Mouse (Mus musculus) brown adipose tissue, adult 24 weeks (tissue): Measurements from ENCODE around the gene Tbr1. TPM values are rescaled to one million over a fixed set of nuclear protein-coding genes. Genes with fewer than 3 reads are reported as not detected.

ENCODE experiments used
- H3K27ac ChIP-seq: fragments of 200-500 bp; replicated peaks from 2 replicates; pipeline ENCODE4 v1.5.1; 2012; ENCODE audit warnings: low read depth, mild to moderate bottlenecking, low read length
- H3K4me1 ChIP-seq: fragments of 200-500 bp; 2 replicates; pipeline ENCODE4 v1.6.1; 2012; ENCODE audit warnings: low read length, mixed read lengths; ENCODE audit not compliant: control insufficient read depth, insufficient read depth, insufficient read length
- H3K4me3 ChIP-seq: fragments of 200-500 bp; 2 replicates; pipeline ENCODE4 v1.5.1; 2012; ENCODE audit warnings: low read depth, mild to moderate bottlenecking, low read length, moderate library complexity; ENCODE audit not compliant: insufficient read depth
- polyA plus RNA-seq: library from polyadenylated mRNA; stranded (reverse); fragments of >200 nt; gene quantifications from 2 replicates; pipeline ENCODE4 v1.2.4, GENCODE M21; 2012; ENCODE audit not compliant: missing spikeins, insufficient read depth, insufficient read length

Gene Tbr1
- polyA plus RNA-seq, result not detected in 2 replicates

DNA sequence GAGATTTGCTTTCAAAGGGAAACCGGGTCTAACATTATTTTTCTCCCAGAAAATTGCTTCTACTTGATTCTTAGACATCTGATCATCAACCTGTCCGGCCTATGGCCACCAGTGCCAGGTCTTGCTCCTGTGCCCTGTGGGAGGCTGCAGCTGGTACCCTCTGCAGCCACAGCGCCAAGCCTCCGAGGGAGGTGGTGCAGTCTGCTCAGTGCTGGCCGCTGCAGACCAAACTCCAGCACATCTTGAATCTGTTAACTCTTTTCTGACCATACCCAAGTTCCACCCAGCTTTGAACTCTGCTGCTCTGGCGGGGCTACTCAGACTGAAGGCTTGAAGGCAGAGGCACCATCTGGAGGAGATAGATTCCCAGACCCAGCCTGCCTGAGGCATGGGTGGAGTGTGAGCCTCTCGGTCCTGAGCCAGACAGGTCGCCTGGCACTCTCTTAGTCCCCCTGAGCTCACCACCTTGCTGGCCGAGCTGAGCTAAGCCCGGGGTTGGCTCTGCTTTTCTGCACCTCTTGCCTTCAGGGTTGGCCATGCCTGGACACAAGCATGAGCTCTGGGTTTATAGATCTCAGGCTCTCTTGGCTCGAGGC is at the start of gene Tbr1:
Gene Tbr1, plus strand, starts transcription at position 275 of the 596 bp plus-strand sequence.
- Histone ChIP-seq H3K4me1 (peaks cover 12% of the 10 kb centered on the region), H3K4me3 (no peak within 1 kb of the TSS), H3K27ac (no peak within 1 kb of the TSS)

DNA sequence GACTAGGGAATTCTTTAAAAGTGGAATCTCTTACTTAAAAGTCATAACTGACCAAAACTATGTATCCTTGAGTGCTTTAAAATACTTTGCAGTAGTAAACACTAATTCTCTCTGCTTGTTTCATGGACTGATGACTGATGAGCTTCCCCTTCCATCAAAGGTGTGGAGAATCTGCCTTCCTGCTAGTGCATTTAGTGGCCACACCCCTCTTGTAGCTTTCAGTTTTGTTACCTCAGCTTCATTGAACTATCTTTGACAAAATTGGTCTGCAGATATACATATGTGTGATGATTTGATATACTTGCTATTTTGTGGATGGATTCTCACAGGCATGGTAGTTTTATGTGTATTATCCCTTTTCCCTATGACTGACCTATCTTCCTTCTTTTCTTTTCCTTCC is 47.7 kb upstream of the Tbr1 start:
- Histone ChIP-seq H3K4me1 (no peaks in the 10 kb centered on the region), H3K4me3 (no peak overlapping the region), H3K27ac (no peak overlapping the region)

DNA sequence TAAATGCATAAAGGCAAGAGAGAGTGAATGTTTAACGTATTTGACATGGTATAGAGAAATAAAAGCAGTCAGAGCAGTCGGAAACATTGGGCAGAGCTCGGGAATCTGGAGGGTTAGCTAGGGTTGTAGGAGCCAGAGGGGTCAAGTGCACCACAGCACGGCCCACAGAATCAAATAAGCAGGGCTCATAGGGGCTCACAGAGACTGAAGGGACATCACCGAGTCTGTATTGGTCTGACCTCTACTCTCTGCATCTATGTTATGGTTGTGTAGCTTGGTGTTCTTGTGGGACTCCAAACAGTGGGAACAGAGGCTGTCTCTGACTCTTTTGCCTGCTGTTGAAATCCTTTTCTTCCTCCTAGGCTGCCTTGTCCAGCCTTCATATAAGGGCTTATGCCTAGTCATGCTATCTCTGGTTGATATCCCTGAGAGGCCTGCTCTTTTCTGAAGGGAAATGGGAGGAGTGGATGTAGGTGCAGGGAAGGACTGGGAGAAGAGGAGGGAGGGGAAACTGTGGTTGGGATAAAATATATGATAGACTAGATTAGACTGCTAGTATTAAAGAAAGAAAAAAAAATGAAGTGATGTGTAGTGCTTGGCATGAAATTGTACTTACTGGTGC is 43.4 kb upstream of the Tbr1 start:
- H3K4me1 ChIP-seq, result no peaks in the 10 kb centered on the region
- H3K4me3 ChIP-seq, result no peak overlapping the region

DNA sequence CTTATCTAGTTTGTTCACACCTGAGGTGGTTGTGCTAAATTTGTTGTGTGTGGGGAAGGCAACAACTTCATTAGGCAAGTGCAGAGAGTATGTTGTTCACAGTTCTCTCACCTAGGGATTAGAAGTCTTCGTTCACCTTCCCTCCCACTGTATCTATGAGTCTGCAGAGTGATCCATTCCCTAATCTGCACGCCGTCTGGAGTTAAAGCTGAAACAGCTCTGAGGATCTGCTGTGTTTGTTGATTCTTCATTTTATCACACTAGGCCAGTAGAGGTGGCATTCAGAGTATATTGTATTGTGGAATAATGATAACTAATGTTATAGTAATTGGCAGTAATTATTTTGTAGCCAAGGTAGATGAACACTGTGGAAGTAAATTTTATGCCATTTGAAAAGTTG is 42.7 kb upstream of the Tbr1 start:
- H3K27ac ChIP-seq, result no peak overlapping the region
- H3K4me3 ChIP-seq, result no peak overlapping the region

More for the DNA sequence above, 43.4 kb upstream of the Tbr1 start:
- H3K27ac ChIP-seq, result no peak overlapping the region

DNA sequence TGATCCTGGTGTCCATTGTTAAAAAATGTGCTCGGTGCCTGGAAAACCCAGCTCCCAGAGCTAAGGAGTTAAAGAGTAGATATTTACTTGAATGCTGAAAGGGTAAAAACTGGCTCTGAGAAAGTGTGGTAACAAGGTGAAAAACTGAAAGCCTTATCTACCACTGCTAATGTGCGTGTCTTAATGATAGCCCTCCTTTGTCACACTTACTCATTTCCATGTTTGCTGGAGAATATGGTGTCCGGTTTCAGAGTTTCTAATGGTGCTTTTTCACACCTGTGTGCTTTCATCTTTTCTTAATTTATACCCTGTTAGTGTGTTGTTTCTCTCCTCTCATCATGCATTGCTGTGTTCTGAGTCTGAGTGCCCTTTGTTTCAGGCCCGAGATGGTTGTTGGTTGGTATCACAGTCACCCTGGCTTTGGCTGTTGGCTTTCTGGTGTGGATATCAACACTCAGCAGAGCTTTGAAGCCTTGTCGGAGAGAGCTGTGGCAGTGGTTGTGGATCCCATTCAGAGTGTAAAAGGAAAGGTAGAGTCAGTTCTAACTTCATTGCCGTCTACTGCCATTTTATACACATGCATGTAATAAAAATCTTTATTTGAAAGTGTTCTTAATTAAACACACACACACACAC is 38.1 kb upstream of the Tbr1 start:
- Histone ChIP-seq H3K27ac (no peak overlapping the region), H3K4me3 (no peak overlapping the region), H3K4me1 (no peaks in the 10 kb centered on the region)

More for the DNA sequence above, 42.7 kb upstream of the Tbr1 start:
- H3K4me1 ChIP-seq, result no peaks in the 10 kb centered on the region

DNA sequence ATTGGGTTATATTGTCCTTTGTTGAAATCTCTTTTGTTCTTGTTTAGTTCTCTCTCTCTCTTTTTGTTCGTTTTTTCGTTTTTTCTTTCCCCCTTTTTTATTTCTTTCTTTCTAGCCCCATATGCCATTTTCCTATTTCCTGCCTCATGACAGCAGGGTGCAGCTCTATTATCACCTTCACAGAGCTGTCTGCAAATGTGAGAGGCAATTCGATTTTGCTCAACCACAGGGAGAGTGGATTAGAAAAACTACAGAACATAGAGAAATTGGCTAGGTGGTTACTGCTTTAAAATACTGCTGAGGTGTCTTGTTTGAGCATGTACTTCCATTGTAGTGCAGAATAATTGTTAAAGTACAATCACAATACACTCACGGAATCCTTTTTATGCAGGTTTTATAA is 37.2 kb upstream of the Tbr1 start:
- no peak overlapping the region for H3K4me3 ChIP-seq
- no peak overlapping the region for H3K27ac ChIP-seq

DNA sequence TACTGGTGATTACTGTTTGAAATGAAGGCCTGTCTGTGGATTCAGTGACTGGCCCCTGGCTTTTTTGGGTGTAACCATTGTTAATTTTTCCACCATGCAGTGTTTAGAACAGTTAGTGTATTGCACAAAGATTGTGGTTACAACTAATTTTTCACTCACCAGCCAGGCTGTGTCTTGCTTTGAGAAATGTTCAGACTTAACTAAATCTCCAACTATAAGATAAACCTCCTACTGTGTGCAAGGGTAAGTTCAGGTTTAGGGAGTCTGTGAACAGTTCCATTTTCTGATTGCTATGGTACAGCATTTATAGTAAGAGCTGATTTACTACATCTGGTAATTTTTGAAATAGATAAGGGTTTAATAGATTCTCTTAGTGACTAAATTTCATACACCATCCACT is 21.9 kb upstream of the Tbr1 start:
- H3K4me3 ChIP-seq, result no peak overlapping the region
- H3K27ac ChIP-seq, result no peak overlapping the region
- no peaks in the 10 kb centered on the region for H3K4me1 ChIP-seq

More for the DNA sequence above, 37.2 kb upstream of the Tbr1 start:
- no peaks in the 10 kb centered on the region for H3K4me1 ChIP-seq

DNA sequence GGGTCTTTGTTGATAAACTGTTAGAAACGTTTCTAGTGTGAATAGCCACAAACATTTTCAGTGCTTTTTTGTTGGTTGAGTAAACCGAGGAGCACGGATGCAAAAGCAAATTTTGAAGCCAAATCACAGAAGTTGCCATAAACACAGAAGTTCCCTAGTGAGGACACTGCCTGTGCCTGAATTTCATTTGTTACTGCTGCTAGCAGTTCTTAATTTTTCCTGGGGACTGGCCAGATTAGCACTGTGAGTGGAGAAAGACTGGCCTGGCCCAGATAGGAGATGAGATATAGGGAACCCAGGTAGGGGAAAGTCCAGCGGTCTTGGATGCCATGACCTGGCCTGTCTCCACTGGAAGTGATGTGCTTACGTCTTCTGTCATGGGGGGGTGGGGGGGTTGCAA is 7.8 kb upstream of the Tbr1 start:
- Histone ChIP-seq H3K4me3 (no peak overlapping the region), H3K27ac (no peak overlapping the region), H3K4me1 (no peaks in the 10 kb centered on the region)

DNA sequence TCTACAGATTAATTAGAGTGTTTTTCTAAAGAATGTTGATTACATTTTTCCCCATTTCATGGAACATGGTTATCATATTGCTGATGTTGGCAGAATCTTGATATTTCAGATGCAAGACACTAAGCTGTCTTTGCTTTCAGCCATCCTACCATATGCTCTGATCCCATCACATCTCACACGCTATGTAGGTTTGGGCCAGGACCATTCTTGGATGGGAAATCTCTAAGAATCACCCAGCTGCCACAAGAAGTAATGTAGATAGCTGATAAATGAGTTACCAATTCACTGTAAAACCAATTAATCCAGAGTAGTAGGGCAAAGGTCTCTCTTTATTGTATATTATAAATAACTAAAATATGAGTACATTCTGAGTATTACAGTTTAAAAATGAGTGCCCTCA is 4.7 kb upstream of the Tbr1 start:
- Histone ChIP-seq H3K4me3 (no peak overlapping the region), H3K27ac (no peak overlapping the region), H3K4me1 (no peaks in the 10 kb centered on the region)

DNA sequence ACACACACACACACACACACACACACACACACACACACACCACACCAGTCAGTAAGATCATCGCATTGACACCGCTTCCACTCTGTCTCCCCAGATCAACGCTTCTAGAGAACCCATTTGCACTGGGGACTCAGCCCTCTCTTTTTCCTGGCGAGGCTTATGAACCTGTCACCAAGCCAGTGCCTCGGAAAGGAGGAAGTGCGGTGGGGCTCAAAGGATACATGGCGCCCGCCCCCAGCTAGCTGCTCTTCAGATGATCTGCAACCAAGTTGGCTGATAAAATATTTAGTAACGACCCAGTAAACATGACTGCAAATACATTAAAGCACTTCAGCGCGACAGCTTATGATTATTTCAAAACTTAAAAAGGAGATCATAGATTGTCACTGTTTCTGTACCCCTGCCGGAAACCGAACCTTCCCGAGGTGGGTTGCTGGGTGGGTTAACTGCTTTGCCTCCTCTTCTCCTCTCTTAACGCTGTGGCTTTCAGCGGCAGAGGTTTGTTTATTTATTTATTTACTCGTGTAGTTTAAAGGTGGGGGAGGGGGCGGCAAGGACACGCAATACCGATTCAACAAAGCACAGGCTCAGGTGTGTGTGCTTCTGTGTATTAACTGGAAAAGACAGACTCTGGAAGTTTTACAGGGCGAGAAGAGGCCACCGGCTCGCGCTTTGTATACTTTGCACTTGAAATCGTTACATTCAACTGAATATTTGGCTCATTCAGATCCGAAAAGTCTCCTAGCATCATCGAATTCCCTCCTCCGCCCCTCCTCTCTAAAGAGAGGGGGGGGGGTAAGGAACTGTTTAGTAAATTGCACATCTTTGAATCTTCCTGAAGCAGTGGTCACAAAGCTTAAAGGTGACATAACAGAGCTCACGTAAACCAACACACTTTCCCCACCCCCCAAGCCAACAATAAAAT is 975 bp downstream of the Tbr1 start:
- Histone ChIP-seq H3K4me1 (peaks cover 12% of the 10 kb centered on the region), H3K4me3 (no peak overlapping the region), H3K27ac (no peak overlapping the region)

DNA sequence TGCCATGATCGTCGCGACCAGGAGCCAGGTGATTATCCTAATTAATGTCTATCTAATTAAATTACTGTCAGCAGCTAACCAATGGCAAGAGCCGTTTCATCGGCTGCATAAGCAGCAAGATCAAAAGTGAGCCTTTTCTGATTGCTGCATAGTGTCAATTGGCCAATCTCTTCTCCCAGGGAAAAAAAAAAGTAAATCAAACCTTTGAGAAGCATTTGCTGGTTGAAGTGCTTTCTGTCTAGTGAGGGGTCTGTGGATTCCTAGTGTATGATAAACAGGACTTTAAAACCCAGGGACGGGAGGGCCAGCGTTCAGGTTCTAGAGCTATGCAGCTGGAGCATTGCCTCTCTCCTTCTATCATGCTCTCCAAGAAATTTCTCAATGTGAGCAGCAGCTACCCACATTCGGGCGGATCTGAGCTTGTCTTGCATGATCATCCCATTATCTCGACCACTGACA is 1.7 kb downstream of the Tbr1 start:
- H3K4me3 ChIP-seq, result no peak overlapping the region
- no peak overlapping the region for H3K27ac ChIP-seq
- peaks cover 12% of the 10 kb centered on the region for H3K4me1 ChIP-seq

DNA sequence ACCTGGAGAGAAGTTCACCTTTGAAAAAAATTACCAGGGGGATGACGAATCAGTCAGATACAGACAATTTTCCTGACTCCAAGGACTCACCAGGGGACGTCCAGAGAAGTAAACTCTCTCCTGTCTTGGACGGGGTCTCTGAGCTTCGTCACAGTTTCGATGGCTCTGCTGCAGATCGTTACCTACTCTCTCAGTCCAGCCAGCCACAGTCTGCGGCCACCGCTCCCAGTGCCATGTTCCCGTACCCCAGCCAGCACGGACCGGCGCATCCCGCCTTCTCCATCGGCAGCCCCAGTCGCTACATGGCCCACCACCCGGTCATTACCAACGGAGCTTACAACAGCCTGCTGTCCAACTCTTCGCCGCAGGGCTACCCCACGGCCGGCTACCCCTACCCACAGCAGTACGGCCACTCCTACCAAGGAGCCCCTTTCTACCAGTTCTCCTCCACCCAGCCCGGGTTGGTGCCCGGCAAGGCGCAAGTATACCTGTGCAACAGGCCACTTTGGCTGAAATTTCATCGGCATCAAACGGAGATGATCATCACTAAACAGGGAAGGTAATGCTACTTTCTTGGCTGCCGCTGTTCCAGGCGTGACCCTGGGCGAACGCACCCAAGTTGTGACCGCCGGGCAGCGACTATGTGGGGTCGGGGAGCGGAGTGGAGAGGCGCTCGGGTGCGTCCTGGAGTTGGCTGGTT is 2.3 kb downstream of the Tbr1 start:
- peaks cover 12% of the 10 kb centered on the region for H3K4me1 ChIP-seq
- H3K27ac ChIP-seq, result no peak overlapping the region
- peak overlapping the region; percentile 5; the same call in 1 of the 2 replicates for H3K4me3 ChIP-seq

DNA sequence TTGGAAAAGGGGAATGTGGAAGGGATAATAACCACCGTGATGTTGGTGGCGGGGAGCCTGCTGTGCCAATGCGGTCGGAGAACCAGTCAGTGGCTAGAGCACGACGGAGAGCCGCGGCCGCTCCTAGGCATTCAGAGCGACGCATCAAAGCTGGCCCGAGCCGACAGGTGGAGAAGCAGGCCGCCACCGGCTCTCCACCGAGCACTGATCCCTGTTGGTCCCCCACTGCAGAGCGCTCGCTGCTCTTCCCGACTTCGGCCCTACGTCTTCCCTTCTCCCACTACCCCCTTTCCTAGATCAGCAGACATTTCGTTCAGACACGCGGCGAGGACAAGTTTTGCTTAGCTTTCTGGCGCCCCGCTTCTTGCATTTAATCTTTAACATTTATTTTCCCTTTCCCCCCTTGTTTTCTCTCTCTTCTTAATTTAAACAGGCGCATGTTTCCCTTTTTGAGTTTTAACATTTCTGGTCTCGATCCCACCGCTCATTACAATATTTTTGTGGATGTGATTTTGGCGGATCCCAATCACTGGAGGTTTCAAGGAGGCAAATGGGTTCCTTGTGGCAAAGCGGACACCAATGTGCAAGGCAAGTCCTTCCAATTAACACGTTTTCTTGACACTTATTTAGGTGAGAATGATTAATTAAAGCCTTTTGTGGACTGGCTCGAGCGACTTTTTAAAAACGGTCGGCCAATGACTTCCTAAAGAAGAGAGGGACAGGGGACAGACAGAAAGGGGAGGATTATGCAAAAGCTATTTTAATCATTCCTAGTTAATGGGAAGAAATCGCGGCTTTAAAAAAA is 3.0 kb downstream of the Tbr1 start:
- Histone ChIP-seq H3K4me3 (peak overlapping the region; percentile 5; the same call in 1 of the 2 replicates), H3K27ac (no peak overlapping the region), H3K4me1 (peaks cover 12% of the 10 kb centered on the region)

DNA sequence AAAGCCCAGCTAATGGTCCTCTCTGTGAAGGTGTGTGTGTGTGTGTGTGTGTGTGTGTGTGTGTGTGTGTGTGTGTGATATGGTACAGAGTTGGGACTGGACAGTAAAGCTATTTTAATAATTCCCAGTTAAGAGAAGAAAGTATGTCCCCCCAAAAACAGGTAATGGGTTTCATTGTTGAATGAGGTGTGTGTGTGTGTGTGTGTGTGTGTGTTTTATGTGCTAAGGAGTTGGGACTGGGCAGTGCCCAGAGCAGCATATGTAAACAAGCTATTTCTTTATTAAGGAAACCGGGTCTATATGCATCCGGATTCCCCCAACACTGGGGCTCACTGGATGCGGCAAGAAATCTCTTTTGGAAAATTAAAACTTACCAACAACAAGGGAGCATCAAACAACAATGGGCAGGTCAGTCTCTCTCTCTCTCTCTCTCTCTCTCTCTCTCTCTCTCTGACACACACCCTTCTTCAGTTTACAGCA is 3.7 kb downstream of the Tbr1 start:
- Histone ChIP-seq H3K4me3 (no peak overlapping the region), H3K4me1 (peaks cover 12% of the 10 kb centered on the region), H3K27ac (no peak overlapping the region)
